Mouse (Mus musculus): ENCODE measurements around the gene Lca5. TPM values are rescaled to one million over a fixed set of nuclear protein-coding genes. Genes with fewer than 3 reads are reported as not detected.

Lca5 gene
- polyA plus RNA-seq, 1 experiment from 2014 or later, result 9.6 TPM

DNA sequence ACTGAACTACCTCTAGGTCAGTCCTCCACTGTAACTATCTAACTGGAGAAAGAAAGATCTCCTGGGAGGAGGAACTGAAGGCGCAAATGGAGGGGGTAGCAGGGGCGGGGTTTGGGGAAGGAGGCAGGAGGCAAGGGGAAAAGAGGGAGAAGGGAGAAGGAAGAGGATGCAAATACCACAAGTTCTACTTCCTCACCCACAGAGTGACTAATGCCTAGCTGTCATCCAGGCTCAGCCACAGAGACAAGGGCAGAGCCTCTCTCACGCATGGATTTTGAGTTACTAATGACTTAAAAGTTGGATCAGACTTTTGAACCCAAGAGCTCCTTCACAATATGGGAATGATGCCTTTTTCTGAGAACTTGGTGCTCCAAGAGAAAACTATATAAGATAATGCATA is 40.1 kb downstream of the Lca5 start:
- no peak overlapping the region for H3K9ac ChIP-seq (ENCODE audit: low read length)
- no peak overlapping the region for H3K4me3 ChIP-seq (ENCODE audit: low read length)
- no peak for ATAC-seq (replicated peaks; ENCODE audit: extremely low read depth, insufficient read depth, low FRiP score)
- H3K4me2 ChIP-seq (ENCODE audit: low read depth, low read length), result no peak overlapping the region
- no peaks in the 10 kb centered on the region for H3K4me1 ChIP-seq (ENCODE audit: control insufficient read depth, insufficient read depth, low read length)
- H3K27me3 ChIP-seq (ENCODE audit: control insufficient read depth, insufficient read depth, low read length), result no peaks in the 10 kb centered on the region
- 53% methylated on average over 3 of the region's 3 CpGs for WGBS
- H3K36me3 ChIP-seq (ENCODE audit: control insufficient read depth, insufficient read depth), result peaks cover 7% of the 10 kb centered on the region
- no peak overlapping the region for H3K27ac ChIP-seq (ENCODE audit: low read length)
- no peaks in the 10 kb centered on the region for H3K9me3 ChIP-seq (replicated peaks; ENCODE audit: control insufficient read depth, low read length)

- 89% methylated on average over 7 of the region's 7 CpGs for WGBS
- no peak for ATAC-seq (replicated peaks; ENCODE audit: extremely low read depth, insufficient read depth, low FRiP score)
- Histone ChIP-seq H3K4me3 (ENCODE audit: low read length) (no peak overlapping the region), H3K9ac (ENCODE audit: low read length) (no peak overlapping the region), H3K4me1 (ENCODE audit: control insufficient read depth, insufficient read depth, low read length) (no peaks in the 10 kb centered on the region), H3K36me3 (ENCODE audit: control insufficient read depth, insufficient read depth) (peaks cover 11% of the 10 kb centered on the region), H3K4me2 (ENCODE audit: low read depth, low read length) (no peak overlapping the region), H3K9me3 (replicated peaks; ENCODE audit: control insufficient read depth, low read length) (no peaks in the 10 kb centered on the region), H3K27ac (ENCODE audit: low read length) (no peak overlapping the region), H3K27me3 (ENCODE audit: control insufficient read depth, insufficient read depth, low read length) (no peaks in the 10 kb centered on the region)
Measured at GRCm38 (mm10) chr9:83399414-83399813, 41.5 kb downstream of the Lca5 start.

- 58% methylated on average over 6 of the region's 6 CpGs for WGBS
- Histone ChIP-seq H3K4me3 (ENCODE audit: low read length) (no peak overlapping the region), H3K4me2 (ENCODE audit: low read depth, low read length) (no peak overlapping the region), H3K9ac (ENCODE audit: low read length) (no peak overlapping the region), H3K27me3 (ENCODE audit: control insufficient read depth, insufficient read depth, low read length) (no peaks in the 10 kb centered on the region), H3K36me3 (ENCODE audit: control insufficient read depth, insufficient read depth) (peaks cover 13% of the 10 kb centered on the region), H3K9me3 (replicated peaks; ENCODE audit: control insufficient read depth, low read length) (no peaks in the 10 kb centered on the region), H3K27ac (ENCODE audit: low read length) (no peak overlapping the region), H3K4me1 (ENCODE audit: control insufficient read depth, insufficient read depth, low read length) (no peaks in the 10 kb centered on the region)
- ATAC-seq (replicated peaks; ENCODE audit: extremely low read depth, insufficient read depth, low FRiP score), result no peak; the same call in 1 of the 2 replicates
Measured at GRCm38 (mm10) chr9:83398260-83398659, 42.7 kb downstream of the Lca5 start.

GRCm38 (mm10) chr9:83395456-83395855 is 45.5 kb downstream of the Lca5 start:
- Histone ChIP-seq H3K36me3 (ENCODE audit: control insufficient read depth, insufficient read depth) (peaks cover 13% of the 10 kb centered on the region), H3K27ac (ENCODE audit: low read length) (no peak overlapping the region), H3K4me2 (ENCODE audit: low read depth, low read length) (no peak overlapping the region), H3K9ac (ENCODE audit: low read length) (no peak overlapping the region), H3K9me3 (replicated peaks; ENCODE audit: control insufficient read depth, low read length) (no peaks in the 10 kb centered on the region), H3K27me3 (ENCODE audit: control insufficient read depth, insufficient read depth, low read length) (no peaks in the 10 kb centered on the region), H3K4me3 (ENCODE audit: low read length) (no peak overlapping the region), H3K4me1 (ENCODE audit: control insufficient read depth, insufficient read depth, low read length) (no peaks in the 10 kb centered on the region)
- no peak for ATAC-seq (replicated peaks; ENCODE audit: extremely low read depth, insufficient read depth, low FRiP score)
- WGBS, result 85% methylated on average over 15 of the region's 15 CpGs

DNA sequence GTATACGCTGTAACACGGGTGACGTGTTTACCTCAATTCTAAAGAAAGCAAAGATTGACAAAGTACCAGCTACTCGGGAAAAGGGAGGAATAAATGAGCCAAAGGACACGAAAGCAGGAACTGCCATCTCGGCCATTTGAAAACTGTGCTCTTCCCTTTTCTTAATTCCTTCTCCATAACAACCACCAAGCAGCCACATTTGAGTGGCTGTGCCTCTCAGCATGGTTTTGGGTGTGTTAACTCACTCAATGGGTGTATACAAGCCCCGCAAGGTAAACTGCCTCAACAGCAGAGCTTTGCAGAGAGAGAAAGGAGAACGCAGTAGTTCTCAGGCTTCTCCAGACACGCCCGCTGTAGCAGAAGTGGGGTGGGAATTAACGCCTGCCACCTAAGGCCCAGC is 48.9 kb downstream of the Lca5 start:
- Histone ChIP-seq H3K4me3 (ENCODE audit: low read length) (no peak overlapping the region), H3K9me3 (replicated peaks; ENCODE audit: control insufficient read depth, low read length) (no peaks in the 10 kb centered on the region), H3K27ac (ENCODE audit: low read length) (no peak overlapping the region), H3K9ac (ENCODE audit: low read length) (no peak overlapping the region), H3K27me3 (ENCODE audit: control insufficient read depth, insufficient read depth, low read length) (no peaks in the 10 kb centered on the region), H3K4me2 (ENCODE audit: low read depth, low read length) (no peak overlapping the region), H3K4me1 (ENCODE audit: control insufficient read depth, insufficient read depth, low read length) (no peaks in the 10 kb centered on the region), H3K36me3 (ENCODE audit: control insufficient read depth, insufficient read depth) (peaks cover 7% of the 10 kb centered on the region)
- ATAC-seq (replicated peaks; ENCODE audit: extremely low read depth, insufficient read depth, low FRiP score), result no peak
- WGBS, result 86% methylated on average over 11 of the region's 11 CpGs

- Histone ChIP-seq H3K4me1 (ENCODE audit: control insufficient read depth, insufficient read depth, low read length) (no peaks in the 10 kb centered on the region), H3K9me3 (replicated peaks; ENCODE audit: control insufficient read depth, low read length) (no peaks in the 10 kb centered on the region), H3K36me3 (ENCODE audit: control insufficient read depth, insufficient read depth) (peaks cover 2% of the 10 kb centered on the region; the same call in 1 of the 2 replicates), H3K27me3 (ENCODE audit: control insufficient read depth, insufficient read depth, low read length) (no peaks in the 10 kb centered on the region), H3K9ac (ENCODE audit: low read length) (no peak overlapping the region), H3K27ac (ENCODE audit: low read length) (no peak overlapping the region), H3K4me2 (ENCODE audit: low read depth, low read length) (no peak overlapping the region), H3K4me3 (ENCODE audit: low read length) (no peak overlapping the region)
- 78% methylated on average over 9 of the region's 9 CpGs for WGBS
- ATAC-seq (replicated peaks; ENCODE audit: extremely low read depth, insufficient read depth, low FRiP score), result no peak
Measured at GRCm38 (mm10) chr9:83389570-83389969, 51.4 kb downstream of the Lca5 start.

- Histone ChIP-seq H3K36me3 (ENCODE audit: control insufficient read depth, insufficient read depth) (no peaks in the 10 kb centered on the region), H3K27ac (ENCODE audit: low read length) (no peak overlapping the region), H3K4me2 (ENCODE audit: low read depth, low read length) (no peak overlapping the region), H3K4me1 (ENCODE audit: control insufficient read depth, insufficient read depth, low read length) (no peaks in the 10 kb centered on the region), H3K27me3 (ENCODE audit: control insufficient read depth, insufficient read depth, low read length) (no peaks in the 10 kb centered on the region), H3K9ac (ENCODE audit: low read length) (no peak overlapping the region), H3K4me3 (ENCODE audit: low read length) (no peak overlapping the region), H3K9me3 (replicated peaks; ENCODE audit: control insufficient read depth, low read length) (no peaks in the 10 kb centered on the region)
- 72% methylated on average over 5 of the region's 5 CpGs for WGBS
- ATAC-seq (replicated peaks; ENCODE audit: extremely low read depth, insufficient read depth, low FRiP score), result no peak
Measured at GRCm38 (mm10) chr9:83386264-83386855, 54.6 kb downstream of the Lca5 start.

- ATAC-seq (replicated peaks; ENCODE audit: extremely low read depth, insufficient read depth, low FRiP score), result no peak
- Histone ChIP-seq H3K9me3 (replicated peaks; ENCODE audit: control insufficient read depth, low read length) (no peaks in the 10 kb centered on the region), H3K9ac (ENCODE audit: low read length) (no peak overlapping the region), H3K4me3 (ENCODE audit: low read length) (no peak overlapping the region), H3K27ac (ENCODE audit: low read length) (no peak overlapping the region), H3K36me3 (ENCODE audit: control insufficient read depth, insufficient read depth) (no peaks in the 10 kb centered on the region), H3K4me1 (ENCODE audit: control insufficient read depth, insufficient read depth, low read length) (no peaks in the 10 kb centered on the region), H3K4me2 (ENCODE audit: low read depth, low read length) (no peak overlapping the region), H3K27me3 (ENCODE audit: control insufficient read depth, insufficient read depth, low read length) (no peaks in the 10 kb centered on the region)
- WGBS, result 26% methylated on average over 6 of the region's 6 CpGs
Measured at GRCm38 (mm10) chr9:83385301-83385700, 55.6 kb downstream of the Lca5 start.

- Histone ChIP-seq H3K9ac (ENCODE audit: low read length) (no peak overlapping the region), H3K27ac (ENCODE audit: low read length) (no peak overlapping the region), H3K27me3 (ENCODE audit: control insufficient read depth, insufficient read depth, low read length) (no peaks in the 10 kb centered on the region), H3K36me3 (ENCODE audit: control insufficient read depth, insufficient read depth) (no peaks in the 10 kb centered on the region), H3K9me3 (replicated peaks; ENCODE audit: control insufficient read depth, low read length) (no peaks in the 10 kb centered on the region), H3K4me1 (ENCODE audit: control insufficient read depth, insufficient read depth, low read length) (no peaks in the 10 kb centered on the region), H3K4me2 (ENCODE audit: low read depth, low read length) (no peak overlapping the region), H3K4me3 (ENCODE audit: low read length) (no peak overlapping the region)
- WGBS, result 71% methylated on average over 3 of the region's 3 CpGs
- no peak for ATAC-seq (replicated peaks; ENCODE audit: extremely low read depth, insufficient read depth, low FRiP score)
Measured at GRCm38 (mm10) chr9:83383235-83383634, 57.7 kb downstream of the Lca5 start.

Data from heart, embryonic 16.5 days (tissue).